Mouse (Mus musculus): ENCODE results near the gene Aim2.

GRCm38 (mm10) chr1:173321593-173322248 is 29.0 kb upstream of the Aim2 start:
- TF ChIP-seq MAX (IDR thresholded peaks at IDR 0.05) (no peak), CTCF (IDR thresholded peaks at IDR 0.05; ENCODE audit: control insufficient read depth, insufficient read depth, insufficient read length) (no peak), USF1 (IDR thresholded peaks at IDR 0.05; ENCODE audit: low read depth) (no peak), CEBPB (IDR thresholded peaks at IDR 0.05; ENCODE audit: low read depth) (no peak)
